Mouse (Mus musculus) lung, embryonic 16.5 days (tissue): ENCODE results near the gene Zswim1. TPM values are rescaled to one million over a fixed set of nuclear protein-coding genes. Genes with fewer than 3 reads are reported as not detected.

ENCODE experiments used
- polyA plus RNA-seq: library from polyadenylated mRNA; unstranded; fragments of >200 nt; fragmentation: Nextera tagmentation; extraction: Ambion mirVana; gene quantifications from 2 replicates; pipeline ENCODE4 v1.2.1, GENCODE M21; 2015

Gene Zswim1
- polyA plus RNA-seq, 1 experiment from 2014 or later: 16.6 TPM

Other genes with a start within 250 kb of the Zswim1 start
- gene Spint3, start 249.2 kb upstream of the Zswim1 start, polyA plus RNA-seq: not detected in 2 replicates
- gene Wfdc6a, start 237.2 kb upstream of the Zswim1 start, polyA plus RNA-seq: 0.92 and 1.4 TPM in 2 replicates
- not detected in 2 replicates for gene Eppin, start 229.1 kb upstream of the Zswim1 start, polyA plus RNA-seq
- gene Wfdc6b, start 209.2 kb upstream of the Zswim1 start, polyA plus RNA-seq: not detected in 2 replicates
- not detected in 2 replicates for gene Wfdc8, start 209.1 kb upstream of the Zswim1 start, polyA plus RNA-seq
- gene Wfdc16, start 183.9 kb upstream of the Zswim1 start, polyA plus RNA-seq: not detected in 2 replicates
- gene Wfdc10, start 166.6 kb upstream of the Zswim1 start, polyA plus RNA-seq: 0.50 TPM in 1 of 2 replicates, not detected in the other
- not detected in 2 replicates for gene Wfdc9, start 166.1 kb upstream of the Zswim1 start, polyA plus RNA-seq
- not detected in 2 replicates for gene Wfdc11, start 148.6 kb upstream of the Zswim1 start, polyA plus RNA-seq
- gene Wfdc13, start 137.6 kb upstream of the Zswim1 start, polyA plus RNA-seq: 0.20 and 0.46 TPM in 2 replicates
- not detected in 2 replicates for gene Spint4, start 124.2 kb upstream of the Zswim1 start, polyA plus RNA-seq
- gene Spint5, start 107.4 kb upstream of the Zswim1 start, polyA plus RNA-seq: not detected in 2 replicates
- gene Wfdc3, start 76.8 kb upstream of the Zswim1 start, polyA plus RNA-seq: 2.0 and 2.9 TPM in 2 replicates
- gene Dnttip1, start 76.7 kb upstream of the Zswim1 start, polyA plus RNA-seq: 61.3 and 71.9 TPM in 2 replicates
- gene Ube2c, start 52.8 kb upstream of the Zswim1 start, polyA plus RNA-seq: 494 and 533 TPM in 2 replicates
- gene Tnnc2, start 42.7 kb upstream of the Zswim1 start, polyA plus RNA-seq: 27.9 and 94.5 TPM in 2 replicates
- gene Snx21, start 36.9 kb upstream of the Zswim1 start, polyA plus RNA-seq: 23.9 and 30.6 TPM in 2 replicates
- gene Acot8, start 17.8 kb upstream of the Zswim1 start, polyA plus RNA-seq: 21.9 and 24.5 TPM in 2 replicates
- 7.9 and 8.9 TPM in 2 replicates for gene Zswim3, start 17.6 kb upstream of the Zswim1 start, polyA plus RNA-seq
- not detected in 2 replicates for gene Spata25, start 5.9 kb downstream of the Zswim1 start, polyA plus RNA-seq
- 156 and 161 TPM in 2 replicates for gene Ctsa, start 10.2 kb downstream of the Zswim1 start, polyA plus RNA-seq
- gene Neurl2, start 10.8 kb downstream of the Zswim1 start, polyA plus RNA-seq: 7.1 and 7.8 TPM in 2 replicates
- gene Pltp, start 35.0 kb downstream of the Zswim1 start, polyA plus RNA-seq: 193 and 203 TPM in 2 replicates
- 75.3 and 75.8 TPM in 2 replicates for gene Pcif1, start 56.6 kb downstream of the Zswim1 start, polyA plus RNA-seq
- gene Zfp335, start 89.1 kb downstream of the Zswim1 start, polyA plus RNA-seq: 14.3 and 14.6 TPM in 2 replicates
- gene Mmp9, start 118.1 kb downstream of the Zswim1 start, polyA plus RNA-seq: 2.0 and 7.8 TPM in 2 replicates
- 0.47 and 0.53 TPM in 2 replicates for gene Slc12a5, start 138.1 kb downstream of the Zswim1 start, polyA plus RNA-seq
- gene Ncoa5, start 212.2 kb downstream of the Zswim1 start, polyA plus RNA-seq: 64.3 and 64.4 TPM in 2 replicates
- gene Cd40, start 232.9 kb downstream of the Zswim1 start, polyA plus RNA-seq: 41.7 and 41.9 TPM in 2 replicates